Mouse (Mus musculus): ENCODE data around the gene Ets2.

Gene Ets2

GRCm38 (mm10) chr16:95701802-95702561, at the start of gene Ets2:
Gene Ets2, plus strand, starts transcription at chr16:95702075.
- DNase-seq (ENCODE audit: low spot score) = peak; percentile 72

GRCm38 (mm10) chr16:95654204-95654611, 47.7 kb upstream of the Ets2 start:
- DNase-seq (ENCODE audit: low spot score) = no peak

GRCm38 (mm10) chr16:95656535-95656934, 45.3 kb upstream of the Ets2 start:
- no peak for DNase-seq (ENCODE audit: low spot score)

- no peak for DNase-seq (ENCODE audit: low spot score)
Observed at GRCm38 (mm10) chr16:95657187-95657586, 44.7 kb upstream of the Ets2 start.

GRCm38 (mm10) chr16:95657756-95658155, 44.1 kb upstream of the Ets2 start:
- no peak for DNase-seq (ENCODE audit: low spot score)

- DNase-seq (ENCODE audit: low spot score) = peak; percentile 56
Observed at GRCm38 (mm10) chr16:95658836-95659430, 42.9 kb upstream of the Ets2 start.

- DNase-seq (ENCODE audit: low spot score) = no peak
Observed at GRCm38 (mm10) chr16:95659461-95659860, 42.4 kb upstream of the Ets2 start.

GRCm38 (mm10) chr16:95660909-95661308, 41.0 kb upstream of the Ets2 start:
- DNase-seq (ENCODE audit: low spot score) = no peak

- DNase-seq (ENCODE audit: low spot score) = no peak
Observed at GRCm38 (mm10) chr16:95665472-95666131, 36.3 kb upstream of the Ets2 start.

GRCm38 (mm10) chr16:95666288-95666687, 35.6 kb upstream of the Ets2 start:
- DNase-seq (ENCODE audit: low spot score) = no peak

GRCm38 (mm10) chr16:95667395-95668150, 34.3 kb upstream of the Ets2 start:
- no peak for DNase-seq (ENCODE audit: low spot score)

- DNase-seq (ENCODE audit: low spot score) = no peak
Observed at GRCm38 (mm10) chr16:95668151-95668993, 33.5 kb upstream of the Ets2 start.

GRCm38 (mm10) chr16:95674452-95674921, 27.4 kb upstream of the Ets2 start:
- DNase-seq (ENCODE audit: low spot score) = no peak

- no peak for DNase-seq (ENCODE audit: low spot score)
Observed at GRCm38 (mm10) chr16:95675212-95675611, 26.7 kb upstream of the Ets2 start.

GRCm38 (mm10) chr16:95676668-95677067, 25.2 kb upstream of the Ets2 start:
- no peak for DNase-seq (ENCODE audit: low spot score)

GRCm38 (mm10) chr16:95682431-95682892, 19.4 kb upstream of the Ets2 start:
- no peak for DNase-seq (ENCODE audit: low spot score)

- no peak for DNase-seq (ENCODE audit: low spot score)
Observed at GRCm38 (mm10) chr16:95685807-95686206, 16.1 kb upstream of the Ets2 start.

- DNase-seq (ENCODE audit: low spot score) = no peak
Observed at GRCm38 (mm10) chr16:95686246-95686645, 15.6 kb upstream of the Ets2 start.

GRCm38 (mm10) chr16:95686901-95687300, 15.0 kb upstream of the Ets2 start:
- DNase-seq (ENCODE audit: low spot score) = no peak

- DNase-seq (ENCODE audit: low spot score) = no peak
Observed at GRCm38 (mm10) chr16:95688010-95688409, 13.9 kb upstream of the Ets2 start.

GRCm38 (mm10) chr16:95696599-95696998, 5.3 kb upstream of the Ets2 start:
- no peak for DNase-seq (ENCODE audit: low spot score)
